Mouse (Mus musculus): ENCODE results near the gene U2af1l4. TPM values are rescaled to one million over a fixed set of nuclear protein-coding genes. Genes with fewer than 3 reads are reported as not detected.

U2af1l4 gene
- polyA plus RNA-seq, 1 experiment from 2014 or later: 86.0 TPM

- peak; percentile 76 for ATAC-seq
- Histone ChIP-seq H3K4me3 (ENCODE audit: low read depth, low read length) (peak overlapping the region; percentile 69), H3K27me3 (replicated peaks; ENCODE audit: insufficient read depth, low read length) (no peaks in the 10 kb centered on the region), H3K9ac (replicated peaks; ENCODE audit: low read depth) (peak overlapping the region; percentile 45), H3K9me3 (ENCODE audit: low read length) (no peaks in the 10 kb centered on the region), H3K27ac (ENCODE audit: low read length) (peak overlapping the region; percentile 89), H3K4me2 (replicated peaks; ENCODE audit: low read depth, low read length) (peak overlapping the region; percentile 97), H3K4me1 (ENCODE audit: insufficient read depth, low read depth, low read length) (peaks cover 15% of the 10 kb centered on the region; the same call in 1 of the 2 replicates), H3K36me3 (ENCODE audit: insufficient read depth, low read length) (peaks cover 12% of the 10 kb centered on the region; the same call in 1 of the 2 replicates)
- DNase-seq (ENCODE audit: low spot score): peak; percentile 93
- peak; percentile 69 for TF ChIP-seq CTCF (IDR thresholded peaks at IDR 0.05)
- no peak; the same call in 1 of the 2 replicates for TF ChIP-seq EP300 (IDR thresholded peaks at IDR 0.05)
- 1% methylated on average over 10 of the region's 10 CpGs for WGBS
These were observed 11.5 kb upstream of the U2af1l4 start for GRCm38 (mm10) chr7:30551445-30552101.

GRCm38 (mm10) chr7:30552102-30553020, 10.7 kb upstream of the U2af1l4 start, which contains the start of the genes Hspb6 and Proser3:
Gene Hspb6, plus strand, starts transcription at chr7:30552178.
Gene Proser3, minus strand, starts transcription at chr7:30552299.
- peak within 1 kb of the TSS; percentile 97 for H3K4me2 ChIP-seq (replicated peaks; ENCODE audit: low read depth, low read length)
- peak within 1 kb of the TSS; percentile 89 for H3K27ac ChIP-seq (ENCODE audit: low read length)
- H3K4me1 ChIP-seq (ENCODE audit: insufficient read depth, low read depth, low read length): peaks cover 15% of the 10 kb centered on the region; the same call in 1 of the 2 replicates
- peak; percentile 100 for DNase-seq (ENCODE audit: low spot score)
- no peaks in the 10 kb centered on the region for H3K27me3 ChIP-seq (replicated peaks; ENCODE audit: insufficient read depth, low read length)
- under 1% methylated on average over 44 of the region's 44 CpGs for WGBS
- ATAC-seq: peak; percentile 96
- H3K36me3 ChIP-seq (ENCODE audit: insufficient read depth, low read length): peaks cover 14% of the 10 kb centered on the region; the same call in 1 of the 2 replicates
- peak; percentile 4; the same call in 1 of the 2 replicates for TF ChIP-seq EP300 (IDR thresholded peaks at IDR 0.05)
- TF ChIP-seq CTCF (IDR thresholded peaks at IDR 0.05): peak; percentile 23; the same call in 1 of the 2 replicates
- peak within 1 kb of the TSS; percentile 69 for H3K4me3 ChIP-seq (ENCODE audit: low read depth, low read length)
- H3K9me3 ChIP-seq (ENCODE audit: low read length): no peaks in the 10 kb centered on the region
- H3K9ac ChIP-seq (replicated peaks; ENCODE audit: low read depth): peak within 1 kb of the TSS; percentile 60

GRCm38 (mm10) chr7:30553021-30553589, 10.0 kb upstream of the U2af1l4 start:
- 0% methylated on average over 23 of the region's 23 CpGs for WGBS
- ATAC-seq: peak; percentile 6; the same call in 1 of the 2 replicates
- peak overlapping the region; percentile 97 for H3K4me2 ChIP-seq (replicated peaks; ENCODE audit: low read depth, low read length)
- H3K36me3 ChIP-seq (ENCODE audit: insufficient read depth, low read length): peaks cover 14% of the 10 kb centered on the region; the same call in 1 of the 2 replicates
- TF ChIP-seq EP300 (IDR thresholded peaks at IDR 0.05): no peak
- 0 out of 2 replicates have a peak, but pooled peaks have one; percentile 1 for TF ChIP-seq CTCF (IDR thresholded peaks at IDR 0.05)
- peak; percentile 13 for DNase-seq (ENCODE audit: low spot score)
- H3K9me3 ChIP-seq (ENCODE audit: low read length): no peaks in the 10 kb centered on the region
- no peaks in the 10 kb centered on the region for H3K27me3 ChIP-seq (replicated peaks; ENCODE audit: insufficient read depth, low read length)
- peak overlapping the region; percentile 60 for H3K9ac ChIP-seq (replicated peaks; ENCODE audit: low read depth)
- peak overlapping the region; percentile 69 for H3K4me3 ChIP-seq (ENCODE audit: low read depth, low read length)
- peaks cover 15% of the 10 kb centered on the region; the same call in 1 of the 2 replicates for H3K4me1 ChIP-seq (ENCODE audit: insufficient read depth, low read depth, low read length)
- H3K27ac ChIP-seq (ENCODE audit: low read length): peak overlapping the region; percentile 89

- Histone ChIP-seq H3K36me3 (ENCODE audit: insufficient read depth, low read length) (peaks cover 14% of the 10 kb centered on the region; the same call in 1 of the 2 replicates), H3K4me1 (ENCODE audit: insufficient read depth, low read depth, low read length) (peaks cover 23% of the 10 kb centered on the region; the same call in 1 of the 2 replicates), H3K9ac (replicated peaks; ENCODE audit: low read depth) (no peak overlapping the region), H3K27me3 (replicated peaks; ENCODE audit: insufficient read depth, low read length) (no peaks in the 10 kb centered on the region), H3K9me3 (ENCODE audit: low read length) (no peaks in the 10 kb centered on the region), H3K27ac (ENCODE audit: low read length) (no peak overlapping the region), H3K4me2 (replicated peaks; ENCODE audit: low read depth, low read length) (peak overlapping the region; percentile 97), H3K4me3 (ENCODE audit: low read depth, low read length) (peak overlapping the region; percentile 69; the same call in 1 of the 2 replicates)
- ATAC-seq: no peak
- no peak for DNase-seq (ENCODE audit: low spot score)
- no peak for TF ChIP-seq CTCF (IDR thresholded peaks at IDR 0.05)
- no peak for TF ChIP-seq EP300 (IDR thresholded peaks at IDR 0.05)
- WGBS: 84% methylated on average over 22 of the region's 22 CpGs
These were observed 9.1 kb upstream of the U2af1l4 start for GRCm38 (mm10) chr7:30553810-30554584.

GRCm38 (mm10) chr7:30556894-30557536, 6.1 kb upstream of the U2af1l4 start:
- no peak overlapping the region for H3K9ac ChIP-seq (replicated peaks; ENCODE audit: low read depth)

More at GRCm38 (mm10) chr7:30556894-30557536, 6.1 kb upstream of the U2af1l4 start:
- peak; percentile 21 for DNase-seq (ENCODE audit: low spot score)
- Histone ChIP-seq H3K4me1 (ENCODE audit: insufficient read depth, low read depth, low read length) (peaks cover 24% of the 10 kb centered on the region; the same call in 1 of the 2 replicates), H3K9me3 (ENCODE audit: low read length) (no peaks in the 10 kb centered on the region), H3K4me2 (replicated peaks; ENCODE audit: low read depth, low read length) (no peak overlapping the region), H3K4me3 (ENCODE audit: low read depth, low read length) (no peak overlapping the region), H3K27ac (ENCODE audit: low read length) (no peak overlapping the region), H3K27me3 (replicated peaks; ENCODE audit: insufficient read depth, low read length) (no peaks in the 10 kb centered on the region), H3K36me3 (ENCODE audit: insufficient read depth, low read length) (peaks cover 14% of the 10 kb centered on the region; the same call in 1 of the 2 replicates)
- TF ChIP-seq CTCF (IDR thresholded peaks at IDR 0.05) (peak; percentile 39), EP300 (IDR thresholded peaks at IDR 0.05) (no peak)
- no peak for ATAC-seq
- 93% methylated on average over 17 of the region's 18 CpGs for WGBS
